Mouse (Mus musculus) right cerebral cortex, postnatal 4 days (tissue): ENCODE measurements around the gene Ticrr.

Source experiments
- DNase-seq: peaks from one replicate; pipeline ENCODE4 v3.0.0-alpha.2; 2022

The Ticrr gene

DNA sequence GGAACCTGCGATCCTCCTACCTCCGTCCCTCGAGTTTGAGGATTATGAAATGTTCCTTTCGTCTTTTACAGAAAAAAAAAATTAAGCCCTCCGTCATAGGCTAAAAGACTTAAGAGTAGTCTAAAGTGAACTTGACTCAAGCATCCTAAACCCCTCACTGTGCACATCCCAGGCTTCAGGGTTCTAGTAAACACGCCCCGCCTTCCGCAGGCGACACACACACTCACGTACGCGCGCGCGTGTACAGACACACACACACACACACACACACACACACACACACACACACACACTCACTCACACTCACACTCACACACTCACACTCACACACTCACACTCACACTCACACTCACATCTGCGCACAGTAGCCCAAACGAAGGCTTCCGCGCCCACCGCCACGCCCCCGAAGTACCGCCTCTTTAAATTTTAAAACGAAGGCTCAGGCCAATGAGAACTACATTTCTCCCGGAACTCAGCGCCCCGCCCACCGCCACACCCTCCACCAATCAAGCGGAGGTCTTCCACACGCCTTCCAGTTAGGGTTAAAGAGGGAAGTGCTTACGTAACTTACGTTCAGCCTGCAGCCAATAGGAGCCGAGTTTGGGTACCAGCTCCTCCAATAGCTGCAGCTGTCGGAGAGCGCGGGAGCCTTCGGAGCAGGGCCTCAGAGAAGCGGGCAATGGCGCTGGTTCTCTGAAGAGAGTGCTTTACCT is at the start of gene Ticrr:
Gene Ticrr, plus strand, starts transcription at position 619 of the 713 bp plus-strand sequence.
- DNase-seq, result peak; percentile 94

DNA sequence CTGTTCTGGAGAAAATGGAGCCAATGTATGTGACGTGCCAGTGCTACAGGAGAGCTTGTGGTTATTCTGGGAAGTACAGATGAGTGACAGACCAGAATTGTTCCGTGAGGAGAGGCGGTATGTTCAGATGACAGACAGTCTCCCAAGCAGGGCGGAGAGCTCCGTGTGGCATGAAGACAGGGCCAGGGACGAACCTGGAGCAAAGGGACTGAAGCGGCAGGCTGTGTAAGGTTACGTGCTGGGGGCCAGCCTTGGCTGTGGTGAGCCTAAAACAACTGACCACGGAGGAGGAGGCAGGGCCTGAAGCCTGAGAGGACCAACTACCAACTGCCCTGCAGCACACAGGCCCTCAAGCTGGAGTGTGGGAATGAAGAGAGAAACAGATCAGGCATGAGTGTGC is 48.1 kb upstream of the Ticrr start:
- DNase-seq, result no peak

DNA sequence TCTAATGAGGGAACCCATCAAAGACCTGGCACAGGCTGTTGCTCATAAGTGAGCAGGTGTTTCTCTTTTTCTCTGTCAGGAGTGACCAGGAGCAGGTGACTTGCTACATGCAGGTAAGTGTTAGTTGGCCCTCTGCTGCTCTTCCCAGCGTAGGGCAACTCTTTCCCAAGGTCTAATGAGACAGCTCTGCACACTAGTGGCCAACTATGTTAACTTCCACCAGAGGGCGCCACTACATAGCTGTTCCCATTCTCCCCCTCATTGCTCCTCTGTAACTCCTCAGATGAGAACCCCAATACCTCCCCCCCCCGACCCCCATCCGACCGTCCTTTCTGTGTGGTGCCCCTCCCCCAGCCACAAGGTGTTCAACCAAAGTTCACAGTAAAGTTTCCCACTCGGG is 47.2 kb upstream of the Ticrr start:
- DNase-seq, result peak; percentile 64

DNA sequence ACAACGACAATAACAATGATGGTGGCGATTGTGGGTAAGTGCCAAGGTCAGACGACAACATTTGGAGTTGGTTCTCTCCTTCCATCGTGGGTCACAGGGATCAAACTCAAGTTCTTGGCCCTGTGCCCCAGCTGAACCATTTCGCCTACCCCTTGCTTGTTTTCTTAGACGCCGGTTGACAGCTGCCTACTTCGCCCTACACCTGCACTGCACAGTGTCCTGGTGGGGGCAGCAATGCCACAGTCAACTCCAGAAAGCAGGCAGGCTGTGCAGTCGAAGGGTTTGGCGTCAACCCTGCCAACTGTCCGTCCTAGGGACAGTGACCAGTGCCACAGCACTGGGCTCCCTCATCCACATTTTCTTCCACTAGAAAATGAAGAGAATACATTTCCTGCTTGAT is 46.7 kb upstream of the Ticrr start:
- no peak for DNase-seq

DNA sequence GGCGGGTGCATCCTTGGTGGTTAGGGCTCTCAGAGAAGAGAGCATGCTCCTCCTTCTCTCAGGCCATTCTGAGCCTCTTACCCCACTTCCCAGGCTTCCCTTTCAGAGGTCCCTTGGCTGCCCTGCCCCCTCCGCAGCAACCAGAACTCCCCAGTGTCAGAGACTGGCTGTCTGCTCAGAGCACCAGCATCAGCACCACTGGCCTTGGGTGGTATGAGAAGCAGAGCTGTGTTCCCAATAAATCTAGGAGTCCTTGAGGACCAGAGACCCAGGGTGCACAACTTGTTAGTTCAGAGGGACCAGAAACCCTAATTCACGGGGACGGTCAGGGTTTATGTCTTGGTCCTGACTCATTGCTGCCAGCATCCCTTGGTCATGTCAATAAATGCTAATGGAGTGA is 45.0 kb upstream of the Ticrr start:
- no peak for DNase-seq

DNA sequence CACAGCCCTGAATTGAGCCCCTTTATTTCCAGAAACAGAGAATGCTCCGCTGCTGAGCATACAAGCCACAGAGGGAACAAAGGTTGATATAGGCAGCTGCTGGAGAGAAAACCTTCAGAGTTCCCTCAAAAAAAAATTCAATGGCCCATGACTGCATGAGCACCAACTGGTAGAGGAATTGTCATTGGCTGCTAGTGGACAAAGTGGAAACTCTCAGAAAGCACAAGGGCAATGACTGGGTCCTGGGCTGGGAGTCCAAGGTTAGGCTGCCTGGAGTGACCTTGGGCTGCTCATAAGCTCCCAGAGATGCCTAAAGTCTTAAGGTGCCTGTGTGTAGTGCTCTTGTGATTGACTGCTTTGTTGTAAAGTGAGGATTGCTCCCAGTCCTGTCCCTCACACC is 44.1 kb upstream of the Ticrr start:
- DNase-seq, result no peak

DNA sequence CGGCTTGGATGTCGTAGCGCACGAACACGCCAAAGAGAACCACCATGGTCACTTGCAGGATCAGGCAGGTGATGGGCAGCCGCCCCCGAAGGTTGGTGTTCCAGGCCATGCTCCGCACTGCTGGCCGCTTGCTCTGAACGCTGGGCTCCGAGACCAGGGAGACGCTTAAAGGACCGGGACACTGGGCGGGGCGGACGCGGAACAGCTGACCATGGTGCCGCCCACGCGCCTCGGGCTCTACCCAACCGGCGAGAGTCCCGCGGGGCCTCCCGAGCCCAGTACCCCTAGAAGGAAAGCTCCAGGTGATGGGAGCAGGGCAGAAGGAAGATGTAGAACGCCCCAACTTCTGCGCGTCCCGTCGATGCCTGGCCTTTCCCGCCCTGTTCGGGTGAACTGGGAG is 42.6 kb upstream of the Ticrr start, which contains the start of gene Rhcg:
Gene Rhcg, minus strand, starts transcription at position 240 of the 400 bp plus-strand sequence.
- DNase-seq, result peak; percentile 37

DNA sequence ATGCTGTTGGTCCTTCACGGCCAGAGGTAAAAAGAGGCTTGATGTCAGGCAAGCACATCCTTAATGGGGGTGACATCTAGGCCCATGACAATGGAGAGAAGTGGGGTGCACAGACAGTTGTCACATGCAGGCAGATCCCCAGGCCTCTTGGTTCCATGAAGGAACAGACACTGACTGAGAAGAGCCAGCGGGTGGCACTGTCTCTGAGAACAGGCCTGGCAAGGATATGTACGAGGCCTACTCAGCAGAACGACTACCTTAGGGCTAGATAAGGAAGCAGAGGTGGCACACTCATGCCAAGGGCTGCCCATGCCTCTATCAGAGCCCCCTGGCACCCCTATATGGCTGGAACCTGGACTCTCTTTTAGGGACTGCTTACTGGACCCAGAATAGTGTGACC is 40.5 kb upstream of the Ticrr start:
- no peak for DNase-seq

DNA sequence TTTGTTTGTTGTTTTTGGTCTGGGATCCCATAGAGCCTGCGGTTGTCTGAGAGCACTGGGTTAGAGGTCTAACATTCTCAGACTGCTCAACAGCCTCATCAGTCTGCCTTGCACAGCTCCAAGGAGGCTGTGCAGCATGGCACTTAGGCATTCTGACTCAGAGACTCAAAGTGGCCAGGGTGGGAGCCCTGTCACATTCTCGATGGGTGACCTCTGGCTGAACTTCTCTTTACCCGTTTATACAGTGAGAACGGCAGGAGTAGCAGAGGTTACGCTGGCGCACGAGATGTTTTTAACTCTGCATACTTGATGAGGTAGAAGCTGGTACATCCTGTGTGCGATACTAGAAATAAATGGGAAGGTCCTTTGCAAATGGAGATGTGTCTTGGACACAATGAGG is 36.9 kb upstream of the Ticrr start:
- DNase-seq, result no peak

DNA sequence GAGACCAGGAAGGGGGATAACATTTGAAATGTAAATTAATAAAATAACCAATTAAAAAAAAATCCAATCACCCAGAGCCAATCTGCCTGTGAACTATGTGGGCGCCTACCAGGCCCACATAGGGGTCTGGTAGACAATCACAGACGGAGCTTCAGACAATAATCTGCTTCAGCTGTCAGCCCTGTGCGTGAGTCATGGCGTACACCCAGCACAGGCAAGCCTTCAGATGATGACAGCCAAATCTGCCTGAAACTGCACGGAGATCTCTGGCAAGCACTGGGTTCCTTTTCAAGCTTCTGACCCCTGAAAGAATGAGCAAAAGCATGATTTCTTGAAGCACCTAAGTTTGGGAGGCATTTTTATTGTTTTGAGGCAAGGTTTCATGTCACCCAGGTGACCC is 33.8 kb upstream of the Ticrr start:
- no peak for DNase-seq

DNA sequence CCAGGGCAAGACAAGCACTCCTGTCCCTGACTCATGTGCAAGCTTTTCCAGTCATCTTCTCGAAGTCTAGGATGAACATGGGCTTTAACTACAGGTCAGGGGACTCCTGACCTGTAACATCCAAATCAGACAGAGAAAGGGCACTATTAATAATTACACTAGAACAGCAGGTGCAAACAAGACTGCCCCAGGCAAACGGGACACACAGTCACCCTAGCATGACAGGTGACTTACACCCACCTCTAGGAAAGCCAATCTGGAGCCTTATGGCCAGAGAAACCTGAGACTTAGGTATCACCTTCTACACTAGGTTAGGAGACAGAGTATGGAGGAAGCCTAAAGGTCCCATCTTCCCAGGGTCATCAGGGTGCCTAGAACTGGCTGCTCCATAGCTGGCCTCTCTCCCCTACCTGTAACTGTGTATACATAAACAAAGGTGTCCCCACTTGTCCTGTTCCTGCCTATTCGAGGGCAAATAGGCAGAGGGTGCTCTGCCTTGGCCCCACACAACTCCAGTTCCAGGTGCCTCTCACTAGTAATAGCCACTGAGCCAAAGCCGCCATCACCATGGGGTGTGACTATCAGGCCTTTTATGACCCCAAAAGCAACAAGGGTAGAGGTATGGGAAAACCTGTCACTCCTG is 31.6 kb upstream of the Ticrr start:
- no peak for DNase-seq

DNA sequence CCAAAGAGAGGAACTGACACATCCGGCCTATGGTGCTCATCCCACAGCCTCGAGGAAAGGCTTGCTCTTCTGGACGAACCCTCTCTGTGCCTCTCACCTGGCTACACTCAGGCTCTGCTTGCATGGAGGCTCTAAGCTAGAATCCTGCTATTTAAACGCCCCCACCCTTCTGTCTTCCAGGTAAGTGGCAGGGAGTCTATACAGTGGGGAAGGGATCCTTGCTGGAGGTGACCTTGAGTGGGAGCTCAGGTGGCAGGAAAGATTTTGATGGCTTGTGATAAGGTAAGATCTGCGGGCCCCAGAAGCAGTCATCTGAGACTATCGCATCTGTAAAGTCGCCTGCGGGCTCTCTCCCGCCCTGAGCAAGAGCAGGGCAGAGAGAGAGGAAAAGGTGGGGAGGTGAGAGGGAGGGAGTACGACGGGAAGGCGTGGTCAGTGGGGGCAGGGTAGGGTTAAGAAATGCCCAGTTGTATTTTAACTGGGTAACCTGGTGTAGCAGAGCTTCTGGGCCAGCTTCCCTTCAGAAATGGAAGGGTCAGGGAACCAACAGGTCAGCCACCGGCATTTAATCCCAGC is 28.1 kb upstream of the Ticrr start:
- no peak for DNase-seq

DNA sequence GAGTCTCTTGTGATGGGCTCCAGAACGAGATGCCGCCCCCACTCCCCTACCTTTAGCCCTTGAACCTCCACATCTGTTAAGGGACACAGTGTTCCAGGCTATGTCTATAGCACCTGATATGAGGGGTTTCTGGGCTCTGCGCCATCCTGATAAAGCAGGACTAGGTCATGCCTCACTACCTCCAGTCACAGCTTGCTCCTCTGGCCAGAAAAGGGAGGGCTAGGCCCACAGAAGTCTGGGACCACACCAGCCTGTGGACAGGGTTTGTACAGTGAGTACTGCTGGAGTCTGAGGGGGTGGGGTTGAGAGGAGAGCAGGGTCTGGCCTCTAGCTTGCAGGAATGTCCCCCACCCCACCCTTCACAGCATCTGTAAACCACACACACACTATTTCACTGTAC is 12.8 kb upstream of the Ticrr start:
- no peak for DNase-seq

DNA sequence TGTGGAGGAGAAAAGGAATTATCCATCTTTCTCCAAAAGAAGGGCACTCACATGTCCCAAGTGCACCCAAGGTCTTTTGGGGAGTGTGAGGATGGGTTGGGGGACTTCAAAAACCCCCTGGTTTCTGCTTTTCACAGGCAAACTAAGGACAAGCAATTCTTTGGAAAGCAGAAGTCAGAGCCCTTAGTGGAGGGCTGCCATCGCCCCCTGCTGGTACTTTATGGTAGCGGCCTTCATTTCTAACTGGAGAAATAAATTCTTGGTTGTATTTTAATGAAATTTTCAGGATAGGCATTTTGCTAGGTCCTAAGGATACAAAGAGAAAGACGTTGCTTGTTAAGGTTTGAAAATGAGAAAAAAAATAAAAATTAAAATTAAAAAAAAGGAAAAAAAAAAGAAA is 11.0 kb upstream of the Ticrr start:
- DNase-seq, result peak; percentile 83

DNA sequence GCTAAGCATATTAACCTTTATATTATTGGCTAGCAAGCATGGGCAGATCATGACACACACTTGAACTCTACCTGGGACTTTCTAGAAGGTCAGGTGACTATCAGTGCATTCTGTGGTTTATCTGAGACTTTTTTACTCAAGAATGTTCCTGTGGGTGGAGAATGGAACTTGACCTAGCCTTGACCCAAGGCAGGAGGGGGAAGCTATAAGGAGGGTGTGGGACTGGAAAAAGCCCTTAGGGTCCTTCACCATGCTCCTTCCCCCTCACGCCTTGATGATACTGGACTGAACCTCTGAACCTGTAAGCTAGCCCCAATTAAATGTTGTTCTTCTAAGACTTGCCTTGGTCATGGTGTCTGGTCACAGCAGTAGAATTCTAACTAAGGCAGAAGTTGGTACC is 5.8 kb upstream of the Ticrr start:
- no peak for DNase-seq

DNA sequence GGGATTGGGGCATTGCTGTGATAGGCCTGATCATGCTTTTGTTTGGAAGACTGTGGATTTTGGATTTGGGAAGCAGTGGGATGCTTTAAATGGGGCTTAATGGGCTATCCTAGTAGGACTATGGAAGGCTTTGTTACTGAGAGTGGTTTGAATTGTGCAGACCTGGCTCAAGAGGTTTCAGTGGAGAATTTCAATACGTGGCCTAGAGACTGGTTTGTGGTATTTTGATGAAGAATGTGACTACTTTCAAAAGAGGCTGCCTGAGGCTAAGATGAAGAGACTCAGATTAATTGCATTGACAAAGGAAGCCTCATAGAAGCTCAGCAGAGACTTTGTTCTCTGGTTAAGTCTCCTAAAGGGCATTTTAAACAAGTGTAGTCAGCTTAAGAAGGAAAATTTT is 5.4 kb upstream of the Ticrr start:
- DNase-seq, result no peak

DNA sequence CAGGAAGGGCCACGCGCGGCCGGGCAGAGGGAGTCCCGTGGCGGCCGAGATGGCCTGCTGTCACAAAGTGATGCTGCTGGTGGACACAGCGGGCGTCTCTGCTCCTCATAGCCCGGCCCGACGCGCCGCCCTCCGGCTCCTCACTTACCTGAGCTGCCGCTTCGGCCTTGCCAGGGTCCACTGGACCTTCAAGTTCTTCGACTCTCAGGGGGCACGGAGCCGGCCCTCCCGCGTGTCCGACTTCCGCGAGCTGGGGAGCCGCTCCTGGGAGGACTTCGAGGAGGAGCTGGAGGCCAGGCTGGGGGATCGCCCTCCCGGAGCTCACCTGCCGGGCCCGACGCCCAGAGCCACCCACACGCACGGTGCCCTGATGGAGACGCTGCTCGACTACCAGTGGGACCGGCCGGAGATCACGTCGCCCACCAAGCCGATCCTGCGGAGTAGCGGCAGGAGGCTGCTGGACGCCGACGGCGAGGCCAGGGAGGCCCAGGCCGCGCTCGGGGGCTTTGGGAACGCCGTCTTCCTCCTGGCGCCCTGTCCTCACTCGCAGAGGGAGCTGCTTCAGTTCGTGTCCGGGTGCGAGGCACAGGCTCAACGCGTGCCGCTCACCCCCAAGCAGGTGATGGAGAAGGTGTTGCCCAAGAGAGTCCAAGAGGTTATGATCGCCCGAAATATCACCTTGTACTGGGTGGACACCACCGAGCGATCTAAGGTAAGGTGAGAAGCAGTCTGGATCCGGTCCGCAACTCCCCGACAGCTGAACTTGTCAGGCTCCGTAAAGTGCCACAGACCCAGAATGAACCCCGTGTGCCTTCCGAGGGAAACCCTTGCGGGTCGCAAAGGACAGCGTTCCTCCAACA is 525 bp downstream of the Ticrr start:
- no peak for DNase-seq

DNA sequence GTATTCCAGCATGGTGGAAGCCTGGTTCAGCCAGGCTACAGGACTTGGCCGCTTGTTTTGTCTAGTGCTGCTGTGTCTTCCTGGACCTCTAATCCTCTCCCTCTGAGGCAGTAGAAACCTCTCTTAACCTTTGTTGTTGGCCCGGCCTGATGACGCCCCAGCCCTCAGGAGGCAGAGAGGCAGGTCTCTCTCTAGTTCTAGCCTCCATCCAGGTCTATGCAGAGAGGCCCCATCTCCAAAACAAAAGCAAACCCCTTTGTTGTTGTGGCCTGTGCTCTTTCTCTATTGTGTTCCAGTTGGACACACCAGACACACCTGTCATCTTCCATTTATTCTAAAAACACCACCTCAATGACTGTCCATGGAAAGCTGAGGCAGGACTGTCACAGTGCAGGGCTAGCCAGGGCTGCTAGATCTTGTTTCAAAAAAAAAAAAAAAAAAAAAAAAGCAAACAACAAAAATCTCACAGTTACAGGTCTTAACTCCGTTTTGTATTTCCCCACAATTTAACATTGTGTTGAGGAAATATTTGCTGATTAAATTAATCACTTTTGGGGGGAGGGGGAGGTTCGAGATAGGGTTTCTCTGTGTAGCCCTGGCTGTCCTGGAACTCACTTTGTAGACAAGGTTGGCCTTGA is 1.4 kb downstream of the Ticrr start:
- no peak for DNase-seq

DNA sequence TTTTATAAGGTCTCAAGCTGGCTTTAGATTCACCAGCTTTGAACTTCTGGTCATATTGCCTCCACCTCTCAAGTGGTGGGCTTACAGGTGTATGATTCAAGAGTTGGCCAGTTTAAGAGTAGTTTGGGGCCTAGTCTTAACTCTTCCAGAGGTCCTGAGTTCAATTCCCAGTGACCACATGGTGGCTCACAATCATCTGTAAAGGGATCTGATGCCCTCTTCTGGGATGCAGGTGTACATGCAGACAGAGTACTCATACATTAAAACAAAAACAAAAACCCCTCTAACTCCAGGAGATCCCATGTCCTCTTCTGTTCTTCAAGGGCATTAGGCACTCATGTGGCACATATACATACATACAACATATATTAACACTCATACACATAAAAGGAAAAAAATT is 6.7 kb downstream of the Ticrr start:
- DNase-seq, result no peak

DNA sequence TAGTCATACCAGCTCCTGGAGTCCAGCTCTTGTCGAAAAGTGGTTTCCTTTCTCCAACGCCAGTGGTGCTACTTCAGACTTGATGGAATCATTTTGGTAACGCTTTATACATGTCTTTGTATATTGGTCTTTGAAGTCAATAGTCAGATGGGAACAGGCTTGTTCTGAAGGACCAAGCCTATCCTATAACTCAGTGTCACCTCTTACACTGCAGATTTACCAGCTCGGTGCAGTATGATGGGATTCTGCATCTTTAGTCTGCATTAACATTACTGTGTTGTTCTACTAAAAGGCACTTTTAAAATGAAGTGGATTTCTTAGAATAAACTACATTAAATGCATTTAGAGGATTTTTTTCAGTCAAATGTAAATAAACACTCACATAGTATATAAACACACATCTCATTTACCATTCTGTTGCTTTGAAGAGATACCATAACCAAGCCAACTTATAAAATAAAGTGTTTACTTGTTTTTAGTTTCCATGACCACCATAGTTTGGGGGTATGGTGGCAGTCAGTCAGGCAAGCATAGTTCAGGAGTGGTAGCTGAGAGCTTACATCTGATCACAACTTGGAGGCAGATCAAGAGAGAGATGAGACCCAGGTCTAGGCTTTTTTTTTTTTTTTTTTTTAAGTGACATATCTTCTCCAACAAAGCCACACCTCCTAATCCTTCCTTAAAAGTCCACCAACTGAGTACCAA is 11.1 kb downstream of the Ticrr start:
- DNase-seq, result no peak

DNA sequence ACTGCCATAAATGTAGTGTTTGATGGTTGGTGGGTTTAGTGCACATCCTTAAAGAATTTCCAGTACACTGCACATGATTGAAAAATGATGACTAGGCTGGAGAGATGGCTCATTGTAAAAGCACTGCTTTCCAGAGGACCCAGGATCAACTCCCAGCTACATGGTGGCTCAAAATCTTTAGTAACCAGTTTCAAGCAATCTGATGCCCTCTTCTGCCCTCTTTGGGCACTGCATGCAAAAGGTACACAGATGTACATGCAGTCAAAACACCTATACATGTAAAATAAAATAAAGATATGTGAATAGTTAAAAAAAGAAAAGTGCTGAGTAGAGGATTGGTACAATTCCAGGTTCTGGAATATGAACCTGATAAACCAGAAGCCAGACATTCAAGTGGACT is 19.2 kb downstream of the Ticrr start:
- DNase-seq, result no peak

DNA sequence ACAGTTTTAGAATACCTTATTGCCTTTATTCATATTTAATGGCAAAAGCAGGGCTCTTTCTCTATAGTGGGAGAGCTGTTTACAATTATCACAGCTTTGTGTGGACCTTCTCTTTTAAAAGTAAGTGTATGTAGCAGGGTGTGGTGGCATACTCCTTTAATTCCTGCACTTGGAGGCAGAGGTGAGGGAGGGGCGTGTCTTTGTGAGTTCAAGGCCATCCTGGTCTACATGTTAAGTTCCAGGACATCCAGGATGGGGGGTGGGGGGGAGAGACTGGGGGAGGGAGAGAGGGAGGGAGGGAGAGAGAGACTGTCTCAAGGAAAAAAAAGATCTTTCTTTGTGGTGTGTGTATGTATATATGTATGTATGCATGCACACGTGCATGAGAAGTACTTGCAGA is 20.2 kb downstream of the Ticrr start:
- no peak for DNase-seq
